Mouse (Mus musculus): ENCODE results near the gene Frmd4a. TPM values are rescaled to one million over a fixed set of nuclear protein-coding genes. Genes with fewer than 3 reads are reported as not detected.

Frmd4a gene
- total and polyA plus RNA-seq, 3 experiments, result 10.4 to 21.0 (median 20.0) TPM

DNA sequence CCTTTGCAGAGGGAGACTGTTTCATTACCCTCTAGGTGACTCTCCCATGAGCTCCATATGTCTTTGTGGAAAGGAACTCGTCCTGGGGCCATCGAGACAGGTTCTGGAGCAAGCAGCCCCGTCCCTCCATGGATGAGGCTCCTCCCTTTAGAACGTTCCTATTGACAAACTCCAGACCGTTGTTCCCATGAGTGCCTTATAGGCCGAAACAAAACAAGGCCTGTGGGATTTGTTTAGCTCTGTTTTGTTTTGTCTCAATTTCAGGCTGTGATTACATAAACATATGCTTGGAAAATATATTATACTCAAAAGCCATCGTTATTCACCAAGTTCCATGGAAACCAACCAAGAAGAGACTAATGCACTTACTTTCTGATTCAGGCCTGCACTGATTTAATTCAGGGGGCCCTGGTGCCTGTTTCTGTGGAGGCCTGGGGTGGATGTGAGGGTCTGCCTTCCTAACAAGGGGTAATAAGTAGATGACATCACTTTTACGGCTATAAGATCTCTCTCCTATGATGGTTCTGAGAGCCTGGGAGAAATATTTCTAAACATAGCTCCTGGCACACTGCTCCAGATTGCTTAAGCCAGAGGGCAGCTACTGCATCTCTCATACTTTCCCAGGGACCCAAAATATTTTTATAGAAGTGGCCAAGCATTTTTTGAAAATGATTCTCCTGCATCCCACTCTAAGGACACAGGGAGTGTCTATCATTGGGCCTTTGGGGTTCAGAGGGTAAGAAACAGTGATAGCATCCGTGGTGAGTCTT is 308.9 kb downstream of the Frmd4a start:
- TF ChIP-seq EP300 (IDR thresholded peaks at IDR 0.05; ENCODE audit: insufficient read depth, low read depth, low read length) (no peak), CTCF (IDR thresholded peaks at IDR 0.05) (no peak), POLR2A (IDR thresholded peaks at IDR 0.05; ENCODE audit: insufficient read depth, low read depth, low read length) (no peak)
- Histone ChIP-seq H3K4me3 (no peak overlapping the region), H3K36me3 (ENCODE audit: control insufficient read depth, insufficient read depth, low read length) (no peaks in the 10 kb centered on the region; the same call in 1 of the 2 replicates), H3K79me2 (replicated peaks; ENCODE audit: control insufficient read depth, insufficient read depth, low read length) (no peaks in the 10 kb centered on the region), H3K9ac (ENCODE audit: low read depth, low read length) (no peak overlapping the region), H3K4me1 (ENCODE audit: control insufficient read depth, insufficient read depth, low read length) (peaks cover 5% of the 10 kb centered on the region), H3K27me3 (ENCODE audit: control insufficient read depth, insufficient read depth, low read length) (no peaks in the 10 kb centered on the region), H3K27ac (peak overlapping the region; percentile 26; the same call in 1 of the 2 replicates)
- WGBS, result 37% methylated on average over 9 of the region's 9 CpGs
- intact Hi-C loops (cut with DNase I), result no loop called here
- no peak for DNase-seq

DNA sequence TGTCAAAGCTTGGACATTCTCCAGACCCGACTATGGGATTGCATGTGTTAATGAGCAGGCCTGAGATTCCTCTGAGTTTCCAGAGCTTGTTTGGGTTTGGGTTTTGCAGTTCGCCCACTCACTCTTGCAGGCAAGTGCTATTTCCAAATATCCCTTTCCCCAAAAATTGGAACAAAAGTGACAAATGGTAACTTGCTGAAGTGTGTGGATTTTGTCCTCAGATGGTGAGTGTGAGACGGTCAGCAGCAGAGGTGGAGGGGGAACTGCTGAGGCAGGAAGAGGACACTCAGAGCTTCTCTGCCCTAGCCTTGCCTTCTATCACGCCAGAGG is 309.5 kb downstream of the Frmd4a start:
- Histone ChIP-seq H3K36me3 (ENCODE audit: control insufficient read depth, insufficient read depth, low read length) (no peaks in the 10 kb centered on the region; the same call in 1 of the 2 replicates), H3K4me3 (no peak overlapping the region), H3K79me2 (replicated peaks; ENCODE audit: control insufficient read depth, insufficient read depth, low read length) (no peaks in the 10 kb centered on the region), H3K27ac (peak overlapping the region; percentile 36; the same call in 1 of the 2 replicates), H3K4me1 (ENCODE audit: control insufficient read depth, insufficient read depth, low read length) (peaks cover 5% of the 10 kb centered on the region), H3K9ac (ENCODE audit: low read depth, low read length) (no peak overlapping the region), H3K27me3 (ENCODE audit: control insufficient read depth, insufficient read depth, low read length) (no peaks in the 10 kb centered on the region)
- WGBS, result 45% methylated on average over 4 of the region's 4 CpGs
- no peak for DNase-seq
- TF ChIP-seq POLR2A (IDR thresholded peaks at IDR 0.05; ENCODE audit: insufficient read depth, low read depth, low read length) (no peak), CTCF (IDR thresholded peaks at IDR 0.05) (no peak), EP300 (IDR thresholded peaks at IDR 0.05; ENCODE audit: insufficient read depth, low read depth, low read length) (no peak)
- intact Hi-C loops (cut with DNase I), result no loop called here

DNA sequence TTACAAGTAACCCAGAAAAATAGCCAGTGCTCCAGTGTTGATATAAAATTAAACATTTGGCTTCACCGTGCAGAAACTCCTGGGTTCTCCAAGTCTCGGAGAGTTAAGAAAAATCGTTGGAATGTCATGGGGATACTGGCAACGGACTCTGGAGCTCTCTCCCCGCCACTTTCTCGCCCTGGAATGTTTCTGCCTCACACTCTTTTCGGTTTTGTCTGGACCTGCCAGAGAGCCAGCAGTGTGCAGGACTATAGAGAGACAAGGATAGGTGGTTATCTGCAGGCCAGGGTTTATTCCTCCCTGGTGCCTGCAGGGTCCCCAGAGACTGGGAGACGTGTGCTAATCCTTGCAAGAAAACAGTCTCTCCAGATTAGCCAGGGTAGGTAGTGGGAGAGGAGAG is 314.9 kb downstream of the Frmd4a start:
- Histone ChIP-seq H3K36me3 (ENCODE audit: control insufficient read depth, insufficient read depth, low read length) (no peaks in the 10 kb centered on the region), H3K27ac (no peak overlapping the region)

DNA sequence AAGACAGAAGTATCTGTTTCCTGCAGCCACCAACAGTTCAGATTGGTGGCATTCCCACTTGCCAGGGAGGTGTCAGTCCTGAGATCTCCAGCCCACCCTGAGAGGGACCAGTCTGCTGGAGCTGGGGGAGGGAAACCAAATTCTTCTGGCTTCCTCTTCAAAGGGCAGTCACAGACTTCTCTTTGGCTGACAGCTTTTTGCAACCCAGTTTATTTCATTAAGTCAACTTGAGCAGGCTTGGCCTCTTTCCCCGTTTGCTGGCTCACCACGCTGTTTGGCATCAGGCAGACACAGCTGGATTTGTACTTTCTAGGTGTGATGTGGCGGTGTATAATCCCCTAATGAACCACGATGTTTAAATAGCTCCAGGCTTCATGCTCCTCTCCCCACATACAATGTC is 316.7 kb downstream of the Frmd4a start:
- Histone ChIP-seq H3K4me3 (no peak overlapping the region), H3K27ac (no peak overlapping the region), H3K79me2 (replicated peaks; ENCODE audit: control insufficient read depth, insufficient read depth, low read length) (no peaks in the 10 kb centered on the region), H3K4me1 (ENCODE audit: control insufficient read depth, insufficient read depth, low read length) (peaks cover 5% of the 10 kb centered on the region), H3K9ac (ENCODE audit: low read depth, low read length) (no peak overlapping the region), H3K27me3 (ENCODE audit: control insufficient read depth, insufficient read depth, low read length) (no peaks in the 10 kb centered on the region), H3K36me3 (ENCODE audit: control insufficient read depth, insufficient read depth, low read length) (no peaks in the 10 kb centered on the region)
- DNase-seq, result peak; percentile 53 to 63
- intact Hi-C loops (cut with DNase I), result no loop called here
- no peak for TF ChIP-seq EP300 (IDR thresholded peaks at IDR 0.05; ENCODE audit: insufficient read depth, low read depth, low read length)
- no peak for TF ChIP-seq POLR2A (IDR thresholded peaks at IDR 0.05; ENCODE audit: insufficient read depth, low read depth, low read length)
- no peak for TF ChIP-seq CTCF (IDR thresholded peaks at IDR 0.05)
- 6% methylated on average over 4 of the region's 4 CpGs for WGBS

More for the DNA sequence above, 314.9 kb downstream of the Frmd4a start:
- H3K79me2 ChIP-seq (replicated peaks; ENCODE audit: control insufficient read depth, insufficient read depth, low read length), result no peaks in the 10 kb centered on the region
- WGBS, result 62% methylated on average over 8 of the region's 8 CpGs
- H3K27me3 ChIP-seq (ENCODE audit: control insufficient read depth, insufficient read depth, low read length), result no peaks in the 10 kb centered on the region
- H3K9ac ChIP-seq (ENCODE audit: low read depth, low read length), result no peak overlapping the region
- peaks cover 5% of the 10 kb centered on the region for H3K4me1 ChIP-seq (ENCODE audit: control insufficient read depth, insufficient read depth, low read length)
- no peak for DNase-seq
- H3K4me3 ChIP-seq, result no peak overlapping the region
- TF ChIP-seq EP300 (IDR thresholded peaks at IDR 0.05; ENCODE audit: insufficient read depth, low read depth, low read length) (no peak), CTCF (IDR thresholded peaks at IDR 0.05) (no peak), POLR2A (IDR thresholded peaks at IDR 0.05; ENCODE audit: insufficient read depth, low read depth, low read length) (no peak)
- intact Hi-C loops (cut with DNase I), result no loop called here

DNA sequence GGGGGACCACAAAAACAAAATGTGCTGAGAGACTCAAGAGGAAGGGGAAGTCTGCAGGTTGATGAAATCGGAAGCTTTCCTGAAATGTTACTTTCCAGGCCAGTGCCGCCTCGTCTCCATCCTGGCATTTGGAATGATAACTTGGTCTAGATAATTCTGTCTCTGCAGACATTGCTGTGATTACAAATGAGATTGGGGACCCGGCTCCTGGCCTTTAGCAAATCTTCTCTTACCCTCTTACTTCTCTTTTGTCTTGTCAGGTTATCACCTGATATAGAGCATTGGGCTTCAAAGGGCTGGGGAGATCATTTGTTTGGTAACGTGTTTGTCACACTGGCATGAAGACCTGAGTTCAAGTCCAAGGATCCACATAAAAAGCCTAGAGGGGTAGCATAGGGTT is 317.4 kb downstream of the Frmd4a start:
- Histone ChIP-seq H3K79me2 (replicated peaks; ENCODE audit: control insufficient read depth, insufficient read depth, low read length) (no peaks in the 10 kb centered on the region), H3K27ac (no peak overlapping the region), H3K4me3 (no peak overlapping the region), H3K9ac (ENCODE audit: low read depth, low read length) (no peak overlapping the region), H3K36me3 (ENCODE audit: control insufficient read depth, insufficient read depth, low read length) (no peaks in the 10 kb centered on the region), H3K27me3 (ENCODE audit: control insufficient read depth, insufficient read depth, low read length) (no peaks in the 10 kb centered on the region), H3K4me1 (ENCODE audit: control insufficient read depth, insufficient read depth, low read length) (peaks cover 5% of the 10 kb centered on the region)
- DNase-seq, result no peak
- 70% methylated on average over 5 of the region's 5 CpGs for WGBS
- TF ChIP-seq POLR2A (IDR thresholded peaks at IDR 0.05; ENCODE audit: insufficient read depth, low read depth, low read length), result no peak
- TF ChIP-seq EP300 (IDR thresholded peaks at IDR 0.05; ENCODE audit: insufficient read depth, low read depth, low read length), result no peak
- no peak for TF ChIP-seq CTCF (IDR thresholded peaks at IDR 0.05)
- intact Hi-C loops (cut with DNase I), result no loop called here

DNA sequence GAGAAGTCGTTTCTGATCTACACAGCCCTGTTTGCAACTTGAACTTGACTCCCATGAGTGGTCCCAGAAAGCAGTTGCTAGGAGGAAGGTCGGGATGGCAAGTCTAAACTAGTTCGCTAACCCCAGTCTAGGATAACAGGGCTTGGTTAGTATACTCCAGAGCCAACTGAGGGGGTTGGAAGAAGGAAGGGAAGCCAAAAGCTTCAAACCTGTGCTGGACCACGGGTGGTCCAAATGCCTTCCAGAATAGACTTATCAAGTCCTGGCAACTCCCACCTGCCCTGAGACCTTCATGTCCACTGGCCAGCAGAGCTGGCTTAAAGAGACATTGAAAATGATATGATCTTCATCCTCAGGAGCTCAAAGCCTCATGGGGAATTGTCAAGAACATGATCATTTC is 318.4 kb downstream of the Frmd4a start:
- WGBS, result 77% methylated on average over 4 of the region's 4 CpGs
- intact Hi-C loops (cut with DNase I), result no loop called here

More for the DNA sequence above, 318.4 kb downstream of the Frmd4a start:
- DNase-seq, result no peak
- Histone ChIP-seq H3K9ac (ENCODE audit: low read depth, low read length) (no peak overlapping the region), H3K4me3 (no peak overlapping the region), H3K27ac (no peak overlapping the region), H3K36me3 (ENCODE audit: control insufficient read depth, insufficient read depth, low read length) (no peaks in the 10 kb centered on the region), H3K4me1 (ENCODE audit: control insufficient read depth, insufficient read depth, low read length) (peaks cover 5% of the 10 kb centered on the region), H3K79me2 (replicated peaks; ENCODE audit: control insufficient read depth, insufficient read depth, low read length) (no peaks in the 10 kb centered on the region), H3K27me3 (ENCODE audit: control insufficient read depth, insufficient read depth, low read length) (no peaks in the 10 kb centered on the region)
- TF ChIP-seq EP300 (IDR thresholded peaks at IDR 0.05; ENCODE audit: insufficient read depth, low read depth, low read length) (no peak), CTCF (IDR thresholded peaks at IDR 0.05) (no peak), POLR2A (IDR thresholded peaks at IDR 0.05; ENCODE audit: insufficient read depth, low read depth, low read length) (no peak)
